Mouse (Mus musculus): ENCODE measurements around the gene Arhgap40.

GRCm38 (mm10) chr2:158550067-158550466 lies 37.5 kb downstream of the Arhgap40 start:
- TF ChIP-seq CTCF (IDR thresholded peaks at IDR 0.05; ENCODE audit: low read depth, low read length) (peak; percentile 80), POLR2A (IDR thresholded peaks at IDR 0.05; ENCODE audit: borderline replicate concordance, low read depth, low read length) (no peak)

All from bone marrow macrophage, adult 2 months (primary cell).